Mouse (Mus musculus): ENCODE results near the gene Alox12e.
A peak's percentile ranks its signal among the peaks of the same experiment; 100 is the strongest.
"Not testable (repeated sequence)": the region's sequence is repeated elsewhere in the genome, so short reads cannot be mapped to it uniquely, and the experiment has no call there.

Gene Alox12e

GRCm38 (mm10) chr11:70322528-70322927 lies at the start of gene Alox12e:
TSS of gene Alox12e (minus strand) at chr11:70322628.
- peak in 1 of 2 experiments; percentile 4 for DNase-seq (ENCODE audit: low spot score in 2 of 2)

- not testable (repeated sequence) for DNase-seq (ENCODE audit: low spot score in 2 of 2)
Observed at GRCm38 (mm10) chr11:70368626-70369025, 46.2 kb upstream of the Alox12e start.

- DNase-seq (ENCODE audit: low spot score in 2 of 2): not testable (repeated sequence)
Observed at GRCm38 (mm10) chr11:70367701-70368100, 45.3 kb upstream of the Alox12e start.

- DNase-seq (ENCODE audit: low spot score in 2 of 2): no peak
Observed at GRCm38 (mm10) chr11:70351868-70352267, 29.4 kb upstream of the Alox12e start, which contains the start of gene Alox15. TSS of gene Alox15 (minus strand) at chr11:70352031.

GRCm38 (mm10) chr11:70348630-70349029 lies 26.2 kb upstream of the Alox12e start:
- DNase-seq (ENCODE audit: low spot score in 2 of 2): no peak

- DNase-seq (ENCODE audit: low spot score in 2 of 2): no peak
Observed at GRCm38 (mm10) chr11:70347861-70348260, 25.4 kb upstream of the Alox12e start.

GRCm38 (mm10) chr11:70345546-70345945 lies 23.1 kb upstream of the Alox12e start:
- no peak for DNase-seq (ENCODE audit: low spot score in 2 of 2)

GRCm38 (mm10) chr11:70345061-70345460 lies 22.6 kb upstream of the Alox12e start:
- DNase-seq (ENCODE audit: low spot score in 2 of 2): no peak

GRCm38 (mm10) chr11:70339481-70339880 lies 17.1 kb upstream of the Alox12e start:
- no peak for DNase-seq (ENCODE audit: low spot score in 2 of 2)

- peak; percentile 54 to 68 for DNase-seq (ENCODE audit: low spot score in 2 of 2)
Observed at GRCm38 (mm10) chr11:70334477-70334876, 12.0 kb upstream of the Alox12e start.

GRCm38 (mm10) chr11:70324726-70325125 lies 2.3 kb upstream of the Alox12e start:
- DNase-seq (ENCODE audit: low spot score in 2 of 2): no peak

GRCm38 (mm10) chr11:70321664-70322063 lies 764 bp downstream of the Alox12e start:
- DNase-seq (ENCODE audit: low spot score in 2 of 2): peak; percentile 8 to 14

GRCm38 (mm10) chr11:70319614-70320013 lies 2.8 kb downstream of the Alox12e start:
- no peak for DNase-seq (ENCODE audit: low spot score in 2 of 2)

- DNase-seq (ENCODE audit: low spot score in 2 of 2): no peak
Observed at GRCm38 (mm10) chr11:70313833-70314232, 8.6 kb downstream of the Alox12e start.

GRCm38 (mm10) chr11:70309341-70309740 lies 13.1 kb downstream of the Alox12e start:
- DNase-seq (ENCODE audit: low spot score in 2 of 2): peak; percentile 13 to 55

- DNase-seq (ENCODE audit: low spot score in 2 of 2): no peak
Observed at GRCm38 (mm10) chr11:70308296-70308695, 14.1 kb downstream of the Alox12e start.

- no peak for DNase-seq (ENCODE audit: low spot score in 2 of 2)
Observed at GRCm38 (mm10) chr11:70306159-70306558, 16.3 kb downstream of the Alox12e start.

GRCm38 (mm10) chr11:70302293-70302692 lies 20.1 kb downstream of the Alox12e start:
- no peak for DNase-seq (ENCODE audit: low spot score in 2 of 2)

- DNase-seq (ENCODE audit: low spot score in 2 of 2): no peak
Observed at GRCm38 (mm10) chr11:70297836-70298454, 24.5 kb downstream of the Alox12e start.

- DNase-seq (ENCODE audit: low spot score in 2 of 2): no peak
Observed at GRCm38 (mm10) chr11:70297405-70297804, 25.0 kb downstream of the Alox12e start.

- peak; percentile 19 to 43 for DNase-seq (ENCODE audit: low spot score in 2 of 2)
Observed at GRCm38 (mm10) chr11:70293881-70294280, 28.5 kb downstream of the Alox12e start.

GRCm38 (mm10) chr11:70291235-70291634 lies 31.2 kb downstream of the Alox12e start:
- no peak for DNase-seq (ENCODE audit: low spot score in 2 of 2)

GRCm38 (mm10) chr11:70289236-70289635 lies 33.2 kb downstream of the Alox12e start:
- peak in 1 of 2 experiments; percentile 14 for DNase-seq (ENCODE audit: low spot score in 2 of 2)

- DNase-seq (ENCODE audit: low spot score in 2 of 2): no peak
Observed at GRCm38 (mm10) chr11:70288102-70288501, 34.3 kb downstream of the Alox12e start.
